Mouse (Mus musculus): ENCODE results near the gene D430042O09Rik. TPM values are rescaled to one million over a fixed set of nuclear protein-coding genes. Genes with fewer than 3 reads are reported as not detected.

Gene D430042O09Rik
- polyA plus RNA-seq, 1 experiment: 13.0 TPM

- H3K27ac ChIP-seq (ENCODE audit: insufficient read depth, low read length): no peak overlapping the region
- H3K4me1 ChIP-seq (ENCODE audit: control insufficient read depth, insufficient read depth, low read length): peaks cover 7% of the 10 kb centered on the region
- no peak for TF ChIP-seq CTCF (IDR thresholded peaks at IDR 0.05; ENCODE audit: borderline replicate concordance, insufficient read depth, low read length)
- TF ChIP-seq POLR2A (IDR thresholded peaks at IDR 0.05; ENCODE audit: low read depth, low read length): no peak
- no peak overlapping the region for H3K4me3 ChIP-seq (ENCODE audit: insufficient read depth, low read length)
Measured at GRCm38 (mm10) chr7:125827420-125827819, 119.7 kb downstream of the D430042O09Rik start.

GRCm38 (mm10) chr7:125828561-125828960 is 120.9 kb downstream of the D430042O09Rik start:
- no peak overlapping the region for H3K27ac ChIP-seq (ENCODE audit: insufficient read depth, low read length)

GRCm38 (mm10) chr7:125829121-125829666 is 121.5 kb downstream of the D430042O09Rik start:
- Histone ChIP-seq H3K4me1 (ENCODE audit: control insufficient read depth, insufficient read depth, low read length) (peaks cover 7% of the 10 kb centered on the region), H3K4me3 (ENCODE audit: insufficient read depth, low read length) (no peak overlapping the region), H3K27ac (ENCODE audit: insufficient read depth, low read length) (no peak overlapping the region)
- TF ChIP-seq POLR2A (IDR thresholded peaks at IDR 0.05; ENCODE audit: low read depth, low read length) (no peak), CTCF (IDR thresholded peaks at IDR 0.05; ENCODE audit: borderline replicate concordance, insufficient read depth, low read length) (no peak)

More at GRCm38 (mm10) chr7:125828561-125828960, 120.9 kb downstream of the D430042O09Rik start:
- no peak for TF ChIP-seq POLR2A (IDR thresholded peaks at IDR 0.05; ENCODE audit: low read depth, low read length)
- Histone ChIP-seq H3K4me3 (ENCODE audit: insufficient read depth, low read length) (no peak overlapping the region), H3K4me1 (ENCODE audit: control insufficient read depth, insufficient read depth, low read length) (peaks cover 7% of the 10 kb centered on the region)

- no peak for TF ChIP-seq POLR2A (IDR thresholded peaks at IDR 0.05; ENCODE audit: low read depth, low read length)
- no peak for TF ChIP-seq CTCF (IDR thresholded peaks at IDR 0.05; ENCODE audit: borderline replicate concordance, insufficient read depth, low read length)
- Histone ChIP-seq H3K4me3 (ENCODE audit: insufficient read depth, low read length) (no peak overlapping the region), H3K27ac (ENCODE audit: insufficient read depth, low read length) (no peak overlapping the region), H3K4me1 (ENCODE audit: control insufficient read depth, insufficient read depth, low read length) (no peaks in the 10 kb centered on the region)
Measured at GRCm38 (mm10) chr7:125832767-125833166, 125.1 kb downstream of the D430042O09Rik start.

- H3K27ac ChIP-seq (ENCODE audit: insufficient read depth, low read length): no peak overlapping the region
- H3K4me1 ChIP-seq (ENCODE audit: control insufficient read depth, insufficient read depth, low read length): no peaks in the 10 kb centered on the region
Measured at GRCm38 (mm10) chr7:125833471-125833870, 125.8 kb downstream of the D430042O09Rik start.

GRCm38 (mm10) chr7:125838078-125838742 is 130.5 kb downstream of the D430042O09Rik start:
- Histone ChIP-seq H3K27ac (ENCODE audit: insufficient read depth, low read length) (no peak overlapping the region), H3K4me3 (ENCODE audit: insufficient read depth, low read length) (no peak overlapping the region), H3K4me1 (ENCODE audit: control insufficient read depth, insufficient read depth, low read length) (no peaks in the 10 kb centered on the region)
- TF ChIP-seq CTCF (IDR thresholded peaks at IDR 0.05; ENCODE audit: borderline replicate concordance, insufficient read depth, low read length): no peak
- TF ChIP-seq POLR2A (IDR thresholded peaks at IDR 0.05; ENCODE audit: low read depth, low read length): no peak

More at GRCm38 (mm10) chr7:125833471-125833870, 125.8 kb downstream of the D430042O09Rik start:
- H3K4me3 ChIP-seq (ENCODE audit: insufficient read depth, low read length): no peak overlapping the region
- TF ChIP-seq CTCF (IDR thresholded peaks at IDR 0.05; ENCODE audit: borderline replicate concordance, insufficient read depth, low read length): no peak
- TF ChIP-seq POLR2A (IDR thresholded peaks at IDR 0.05; ENCODE audit: low read depth, low read length): no peak

GRCm38 (mm10) chr7:125845611-125846010 is 137.9 kb downstream of the D430042O09Rik start:
- TF ChIP-seq POLR2A (IDR thresholded peaks at IDR 0.05; ENCODE audit: low read depth, low read length) (no peak), CTCF (IDR thresholded peaks at IDR 0.05; ENCODE audit: borderline replicate concordance, insufficient read depth, low read length) (no peak)
- Histone ChIP-seq H3K4me3 (ENCODE audit: insufficient read depth, low read length) (no peak overlapping the region), H3K27ac (ENCODE audit: insufficient read depth, low read length) (no peak overlapping the region), H3K4me1 (ENCODE audit: control insufficient read depth, insufficient read depth, low read length) (no peaks in the 10 kb centered on the region)

GRCm38 (mm10) chr7:125846866-125847527 is 139.3 kb downstream of the D430042O09Rik start:
- no peak overlapping the region for H3K27ac ChIP-seq (ENCODE audit: insufficient read depth, low read length)
- TF ChIP-seq CTCF (IDR thresholded peaks at IDR 0.05; ENCODE audit: borderline replicate concordance, insufficient read depth, low read length) (no peak), POLR2A (IDR thresholded peaks at IDR 0.05; ENCODE audit: low read depth, low read length) (no peak)
- no peaks in the 10 kb centered on the region for H3K4me1 ChIP-seq (ENCODE audit: control insufficient read depth, insufficient read depth, low read length)
- no peak overlapping the region for H3K4me3 ChIP-seq (ENCODE audit: insufficient read depth, low read length)

- TF ChIP-seq CTCF (IDR thresholded peaks at IDR 0.05; ENCODE audit: borderline replicate concordance, insufficient read depth, low read length) (no peak), POLR2A (IDR thresholded peaks at IDR 0.05; ENCODE audit: low read depth, low read length) (no peak)
- no peak overlapping the region for H3K4me3 ChIP-seq (ENCODE audit: insufficient read depth, low read length)
Measured at GRCm38 (mm10) chr7:125847528-125847866, 139.8 kb downstream of the D430042O09Rik start.

GRCm38 (mm10) chr7:125859564-125859963 is 151.9 kb downstream of the D430042O09Rik start:
- H3K27ac ChIP-seq (ENCODE audit: insufficient read depth, low read length): no peak overlapping the region
- no peaks in the 10 kb centered on the region for H3K4me1 ChIP-seq (ENCODE audit: control insufficient read depth, insufficient read depth, low read length)
- H3K4me3 ChIP-seq (ENCODE audit: insufficient read depth, low read length): no peak overlapping the region
- TF ChIP-seq CTCF (IDR thresholded peaks at IDR 0.05; ENCODE audit: borderline replicate concordance, insufficient read depth, low read length) (no peak), POLR2A (IDR thresholded peaks at IDR 0.05; ENCODE audit: low read depth, low read length) (no peak)

More at GRCm38 (mm10) chr7:125847528-125847866, 139.8 kb downstream of the D430042O09Rik start:
- no peak overlapping the region for H3K27ac ChIP-seq (ENCODE audit: insufficient read depth, low read length)
- H3K4me1 ChIP-seq (ENCODE audit: control insufficient read depth, insufficient read depth, low read length): no peaks in the 10 kb centered on the region
